Mouse (Mus musculus) lung, adult 2 months (tissue): ENCODE measurements around the gene Ddx52.

ENCODE experiments used
- CTCF ChIP-seq: fragments of 200-500 bp; IDR thresholded peaks from 2 replicates; pipeline ENCODE4 v1.5.1; 2011; ENCODE audit warnings: mild to moderate bottlenecking, low read length, control low read depth; ENCODE audit not compliant: insufficient read depth
- POLR2A ChIP-seq: fragments of 200-500 bp; IDR thresholded peaks from 2 replicates; pipeline ENCODE4 v1.6.1; 2011; ENCODE audit warnings: low read depth, mild to moderate bottlenecking, control low read depth, low read length, borderline replicate concordance; ENCODE audit errors: extremely low read depth

- TF ChIP-seq POLR2A (no peak), CTCF (no peak)
Measured at GRCm38 (mm10) chr11:83905756-83906155, 36.1 kb upstream of the Ddx52 start.
